Mouse (Mus musculus): ENCODE data around the gene Atp2c2. TPM values are rescaled to one million over a fixed set of nuclear protein-coding genes. Genes with fewer than 3 reads are reported as not detected.
A peak's percentile ranks its signal among the peaks of the same experiment; 100 is the strongest.

Gene Atp2c2
- polyA plus RNA-seq, 1 experiment from 2014 or later = 0.51 TPM

DNA sequence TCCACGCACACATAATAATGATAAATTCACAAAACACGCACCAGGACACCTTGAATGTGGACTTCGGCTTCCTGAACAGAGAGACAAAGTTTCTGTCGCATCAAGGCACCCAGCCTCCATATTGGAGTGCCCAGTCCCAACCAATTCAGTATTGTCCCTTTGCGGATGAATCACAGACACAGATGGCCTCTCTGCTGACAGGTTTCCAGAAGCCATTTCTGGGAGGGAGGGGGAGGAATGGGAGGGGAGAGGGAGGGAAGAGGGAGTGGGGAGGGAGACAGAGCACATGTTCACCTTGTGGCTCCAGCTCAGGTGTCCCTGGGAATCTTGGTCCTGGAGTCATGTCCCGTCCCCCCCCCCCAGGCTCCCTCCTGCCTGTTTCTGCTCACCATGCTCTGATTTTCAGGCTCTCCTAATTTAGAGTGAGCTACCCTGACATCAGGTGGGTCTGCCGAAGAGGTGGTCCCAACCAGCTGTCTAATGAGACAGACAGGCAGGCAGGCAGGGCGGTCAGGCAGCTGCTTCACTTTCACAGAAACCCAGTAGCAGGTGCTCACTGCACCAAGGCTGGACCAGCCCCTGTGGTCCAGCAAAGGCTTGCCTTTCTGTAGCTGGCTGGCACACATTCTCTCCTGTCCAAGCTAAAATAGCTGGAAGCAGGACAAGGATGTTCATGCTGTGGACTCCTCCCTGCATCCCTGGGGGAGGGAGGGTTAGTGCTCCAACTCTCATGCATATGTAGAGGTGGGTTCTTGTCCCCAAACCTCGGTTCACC, 89.0 kb downstream of the Atp2c2 start:
- Histone ChIP-seq H3K4me1 (replicated peaks; ENCODE audit: control insufficient read depth, insufficient read depth, low read length) (peaks cover 22% of the 10 kb centered on the region), H3K27me3 (replicated peaks; ENCODE audit: control insufficient read depth, insufficient read depth, low read length) (no peaks in the 10 kb centered on the region), H3K9ac (ENCODE audit: low read depth, low read length) (no peak overlapping the region), H3K4me2 (no peak overlapping the region), H3K36me3 (ENCODE audit: control insufficient read depth, insufficient read depth, low read length) (no peaks in the 10 kb centered on the region), H3K27ac (ENCODE audit: low read depth, low read length) (no peak overlapping the region), H3K4me3 (ENCODE audit: low read depth, low read length) (no peak overlapping the region), H3K9me3 (ENCODE audit: control insufficient read depth, low read length) (no peaks in the 10 kb centered on the region)
- no peak for DNase-seq (ENCODE audit: low spot score)
- no peak for ATAC-seq (replicated peaks; ENCODE audit: low FRiP score)
- 76% methylated on average over 9 of the region's 9 CpGs for WGBS

DNA sequence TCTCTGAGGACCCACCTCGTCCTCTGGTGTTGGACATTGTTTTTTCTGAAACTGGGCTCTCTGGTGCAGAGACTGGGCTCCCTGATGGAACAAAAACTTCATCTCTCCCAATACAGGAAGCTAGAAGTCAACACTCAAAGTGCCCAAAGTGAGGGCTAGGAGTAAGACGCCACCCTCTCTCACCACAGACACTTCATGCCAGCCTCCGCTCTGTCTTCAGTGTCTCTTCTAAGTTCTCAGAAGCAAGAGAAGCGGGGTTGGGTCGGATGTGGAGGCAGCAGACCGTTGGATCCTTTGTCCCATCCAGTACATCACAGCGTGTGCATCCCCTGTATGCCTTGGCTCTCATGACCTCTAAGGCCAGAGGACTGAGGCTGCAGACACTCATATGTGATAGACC, 89.8 kb downstream of the Atp2c2 start:
- DNase-seq (ENCODE audit: low spot score) = no peak
- no peak for ATAC-seq (replicated peaks; ENCODE audit: low FRiP score)

DNA sequence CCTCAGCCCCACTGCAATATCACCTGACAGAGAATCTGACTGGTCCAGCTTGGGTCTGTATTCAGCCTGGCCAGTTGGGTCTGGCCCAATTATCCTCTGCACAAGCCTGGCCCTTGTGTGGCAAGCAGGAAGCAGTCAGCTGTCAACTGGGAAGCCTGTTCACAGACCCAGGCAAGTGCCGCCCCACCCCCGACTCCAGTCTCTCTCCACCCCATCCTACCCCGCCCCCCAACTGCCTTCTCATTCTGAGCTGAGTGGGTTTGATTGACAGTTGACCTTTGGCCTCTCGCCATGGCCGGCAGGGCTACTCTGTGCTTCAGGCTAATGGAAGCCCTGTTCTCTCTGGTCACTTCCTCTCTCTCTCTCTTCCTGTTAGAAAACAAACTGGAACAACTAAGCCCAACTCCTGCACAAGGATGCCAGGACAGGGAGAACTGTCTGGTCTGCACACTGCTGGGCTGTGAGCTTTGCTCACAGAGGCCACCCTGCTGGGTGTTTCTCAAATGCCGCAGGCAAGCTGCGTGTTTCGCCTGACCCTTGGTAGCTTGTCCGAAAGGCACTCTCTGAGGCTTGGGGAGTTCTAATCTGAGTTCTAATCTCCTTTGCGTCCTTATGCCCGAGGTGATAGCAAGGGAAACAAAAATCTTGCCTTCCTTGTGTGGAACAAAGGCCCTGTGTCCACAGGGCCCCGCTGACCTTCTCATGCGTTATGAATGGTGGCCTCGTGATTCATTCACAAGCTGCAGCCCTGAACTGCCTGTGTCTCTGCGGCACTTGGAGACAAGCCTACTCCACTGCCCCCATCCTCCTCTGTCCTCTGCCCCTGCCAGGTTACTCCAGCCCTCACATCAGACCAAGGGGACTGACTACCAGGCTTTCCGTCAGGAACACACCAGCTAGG, 92.2 kb downstream of the Atp2c2 start:
- peak; percentile 65 for ATAC-seq (replicated peaks; ENCODE audit: low FRiP score)
- 36% methylated on average over 16 of the region's 16 CpGs for WGBS

More for the DNA sequence above, 89.8 kb downstream of the Atp2c2 start:
- no peaks in the 10 kb centered on the region for H3K27me3 ChIP-seq (replicated peaks; ENCODE audit: control insufficient read depth, insufficient read depth, low read length)
- H3K4me1 ChIP-seq (replicated peaks; ENCODE audit: control insufficient read depth, insufficient read depth, low read length) = peaks cover 18% of the 10 kb centered on the region
- H3K36me3 ChIP-seq (ENCODE audit: control insufficient read depth, insufficient read depth, low read length) = no peaks in the 10 kb centered on the region
- no peaks in the 10 kb centered on the region for H3K9me3 ChIP-seq (ENCODE audit: control insufficient read depth, low read length)
- no peak overlapping the region for H3K4me2 ChIP-seq
- no peak overlapping the region for H3K27ac ChIP-seq (ENCODE audit: low read depth, low read length)
- WGBS = 88% methylated on average over 7 of the region's 7 CpGs
- H3K4me3 ChIP-seq (ENCODE audit: low read depth, low read length) = no peak overlapping the region
- H3K9ac ChIP-seq (ENCODE audit: low read depth, low read length) = no peak overlapping the region

DNA sequence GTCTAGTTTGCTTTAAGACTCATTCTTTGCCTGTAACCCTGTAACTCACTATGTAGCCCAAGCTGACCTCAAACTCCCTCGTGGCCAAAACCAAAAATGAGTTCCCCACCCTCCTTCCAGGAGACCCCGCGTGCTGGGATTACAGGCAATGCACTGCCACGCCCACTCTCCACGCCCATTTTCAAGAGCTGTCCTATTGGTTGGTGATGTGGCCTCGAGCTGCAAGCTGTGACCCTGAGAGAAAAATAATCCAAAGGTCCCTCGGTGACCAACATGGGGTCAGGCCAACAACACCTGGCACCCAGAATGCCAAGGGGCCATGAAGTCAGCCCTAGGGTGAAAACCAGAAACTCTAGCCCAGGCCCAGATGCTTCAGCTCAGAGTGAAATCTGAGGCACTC, 94.9 kb downstream of the Atp2c2 start:
- Histone ChIP-seq H3K9ac (ENCODE audit: low read depth, low read length) (no peak overlapping the region), H3K4me1 (replicated peaks; ENCODE audit: control insufficient read depth, insufficient read depth, low read length) (peaks cover 19% of the 10 kb centered on the region), H3K27me3 (replicated peaks; ENCODE audit: control insufficient read depth, insufficient read depth, low read length) (no peaks in the 10 kb centered on the region), H3K4me3 (ENCODE audit: low read depth, low read length) (no peak overlapping the region), H3K36me3 (ENCODE audit: control insufficient read depth, insufficient read depth, low read length) (no peaks in the 10 kb centered on the region), H3K27ac (ENCODE audit: low read depth, low read length) (no peak overlapping the region), H3K4me2 (no peak overlapping the region), H3K9me3 (ENCODE audit: control insufficient read depth, low read length) (no peaks in the 10 kb centered on the region)
- WGBS = 40% methylated on average over 7 of the region's 7 CpGs
- DNase-seq (ENCODE audit: low spot score) = no peak
- no peak for ATAC-seq (replicated peaks; ENCODE audit: low FRiP score)

More for the DNA sequence above, 92.2 kb downstream of the Atp2c2 start:
- H3K4me2 ChIP-seq = no peak overlapping the region
- H3K27me3 ChIP-seq (replicated peaks; ENCODE audit: control insufficient read depth, insufficient read depth, low read length) = no peaks in the 10 kb centered on the region
- H3K9me3 ChIP-seq (ENCODE audit: control insufficient read depth, low read length) = no peaks in the 10 kb centered on the region
- peak; percentile 69 for DNase-seq (ENCODE audit: low spot score)
- no peaks in the 10 kb centered on the region for H3K36me3 ChIP-seq (ENCODE audit: control insufficient read depth, insufficient read depth, low read length)
- H3K4me3 ChIP-seq (ENCODE audit: low read depth, low read length) = no peak overlapping the region
- no peak overlapping the region for H3K9ac ChIP-seq (ENCODE audit: low read depth, low read length)
- H3K4me1 ChIP-seq (replicated peaks; ENCODE audit: control insufficient read depth, insufficient read depth, low read length) = peaks cover 17% of the 10 kb centered on the region
- H3K27ac ChIP-seq (ENCODE audit: low read depth, low read length) = peak overlapping the region; percentile 74

DNA sequence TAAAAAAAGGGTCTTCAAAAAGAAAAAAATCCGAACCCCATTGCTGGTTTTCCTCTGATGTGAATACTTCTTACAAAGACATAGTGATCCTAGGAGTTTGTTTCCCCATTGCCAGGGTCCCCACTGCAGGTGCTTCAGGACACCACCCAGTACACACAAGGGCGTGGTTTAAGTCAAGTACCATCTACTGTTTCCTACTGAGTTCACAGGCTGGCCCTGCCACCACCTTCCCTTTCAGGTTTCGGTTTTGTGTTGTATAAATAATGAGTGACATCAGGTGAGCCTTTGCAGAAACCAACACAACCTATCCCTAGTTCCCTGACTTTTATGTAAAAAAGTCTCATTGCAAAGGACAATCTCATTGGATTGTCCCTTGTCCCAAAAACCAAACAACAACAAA, 95.8 kb downstream of the Atp2c2 start:
- Histone ChIP-seq H3K4me2 (no peak overlapping the region), H3K4me1 (replicated peaks; ENCODE audit: control insufficient read depth, insufficient read depth, low read length) (peaks cover 17% of the 10 kb centered on the region), H3K36me3 (ENCODE audit: control insufficient read depth, insufficient read depth, low read length) (no peaks in the 10 kb centered on the region), H3K9me3 (ENCODE audit: control insufficient read depth, low read length) (no peaks in the 10 kb centered on the region), H3K4me3 (ENCODE audit: low read depth, low read length) (no peak overlapping the region), H3K27ac (ENCODE audit: low read depth, low read length) (no peak overlapping the region), H3K9ac (ENCODE audit: low read depth, low read length) (no peak overlapping the region), H3K27me3 (replicated peaks; ENCODE audit: control insufficient read depth, insufficient read depth, low read length) (no peaks in the 10 kb centered on the region)
- 75% methylated on average over 3 of the region's 3 CpGs for WGBS
- no peak for DNase-seq (ENCODE audit: low spot score)
- no peak for ATAC-seq (replicated peaks; ENCODE audit: low FRiP score)

DNA sequence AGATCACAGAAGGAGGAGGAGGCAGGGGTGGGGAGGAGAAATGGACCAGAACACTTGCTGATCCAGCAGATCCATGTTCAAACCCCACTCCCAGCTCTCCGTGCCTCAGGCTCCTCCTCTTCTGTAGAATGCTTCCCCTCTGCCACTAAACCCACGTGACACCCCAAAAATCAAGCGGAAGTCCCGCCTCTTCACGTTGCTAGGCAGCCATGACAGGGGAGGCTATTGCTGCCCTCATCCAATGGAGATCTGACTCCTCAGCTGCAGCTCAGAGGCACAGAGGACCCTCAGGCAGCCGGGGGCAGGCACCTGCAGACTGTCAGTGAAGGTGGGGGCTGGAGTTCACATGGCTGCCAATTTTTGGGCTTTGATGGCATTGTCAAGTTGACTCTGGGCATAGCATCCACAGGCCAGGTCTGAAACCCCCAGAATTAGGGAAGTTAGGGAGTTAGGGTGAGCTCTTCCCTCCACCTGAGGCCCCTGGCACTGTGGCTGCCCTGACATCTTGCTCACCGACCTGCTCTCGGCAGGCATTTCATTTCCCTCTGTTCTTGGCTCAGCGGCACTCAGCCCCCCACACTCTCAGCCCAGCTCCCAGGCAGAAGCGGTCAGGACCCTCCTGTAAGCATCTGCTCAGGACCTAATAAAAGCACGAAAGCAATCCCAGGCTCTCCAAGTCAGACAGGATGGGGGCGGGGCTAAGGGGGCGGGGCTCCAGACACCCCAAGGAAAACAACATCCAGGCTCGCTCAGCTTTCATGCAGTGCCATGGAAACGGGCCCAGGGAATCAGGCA, 98.6 kb downstream of the Atp2c2 start:
- WGBS = 10% methylated on average over 15 of the region's 15 CpGs

DNA sequence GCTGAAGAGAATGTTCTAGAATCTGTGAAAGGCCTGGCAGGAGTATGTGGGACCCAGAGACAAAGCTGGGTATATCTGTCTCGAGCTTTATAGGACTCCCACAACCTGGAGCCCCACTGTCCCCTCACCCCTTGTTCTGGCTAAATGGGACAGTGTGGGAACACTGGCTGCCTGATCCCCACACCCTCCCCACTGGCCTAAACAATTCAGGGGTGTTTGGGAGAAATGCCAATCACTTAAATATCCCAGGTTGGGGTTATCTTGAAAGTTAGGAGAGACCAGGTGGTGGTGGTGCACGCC, 99.1 kb downstream of the Atp2c2 start:
- WGBS = 68% methylated on average over 2 of the region's 2 CpGs
- H3K9me3 ChIP-seq (ENCODE audit: control insufficient read depth, low read length) = no peaks in the 10 kb centered on the region
- H3K27me3 ChIP-seq (replicated peaks; ENCODE audit: control insufficient read depth, insufficient read depth, low read length) = no peaks in the 10 kb centered on the region
- peak overlapping the region; percentile 34; the same call in 1 of the 2 replicates for H3K4me2 ChIP-seq
- no peak overlapping the region for H3K4me3 ChIP-seq (ENCODE audit: low read depth, low read length)
- no peak for ATAC-seq (replicated peaks; ENCODE audit: low FRiP score)
- no peaks in the 10 kb centered on the region for H3K36me3 ChIP-seq (ENCODE audit: control insufficient read depth, insufficient read depth, low read length)
- no peak overlapping the region for H3K27ac ChIP-seq (ENCODE audit: low read depth, low read length)
- DNase-seq (ENCODE audit: low spot score) = no peak
- peaks cover 3% of the 10 kb centered on the region for H3K4me1 ChIP-seq (replicated peaks; ENCODE audit: control insufficient read depth, insufficient read depth, low read length)
- no peak overlapping the region for H3K9ac ChIP-seq (ENCODE audit: low read depth, low read length)

More for the DNA sequence above, 98.6 kb downstream of the Atp2c2 start:
- no peaks in the 10 kb centered on the region for H3K36me3 ChIP-seq (ENCODE audit: control insufficient read depth, insufficient read depth, low read length)
- no peaks in the 10 kb centered on the region for H3K9me3 ChIP-seq (ENCODE audit: control insufficient read depth, low read length)
- DNase-seq (ENCODE audit: low spot score) = no peak
- H3K4me1 ChIP-seq (replicated peaks; ENCODE audit: control insufficient read depth, insufficient read depth, low read length) = peaks cover 3% of the 10 kb centered on the region
- H3K4me3 ChIP-seq (ENCODE audit: low read depth, low read length) = no peak overlapping the region
- ATAC-seq (replicated peaks; ENCODE audit: low FRiP score) = peak; percentile 30; the same call in 1 of the 2 replicates
- no peak overlapping the region for H3K9ac ChIP-seq (ENCODE audit: low read depth, low read length)
- peak overlapping the region; percentile 34 for H3K4me2 ChIP-seq
- H3K27me3 ChIP-seq (replicated peaks; ENCODE audit: control insufficient read depth, insufficient read depth, low read length) = no peaks in the 10 kb centered on the region
- H3K27ac ChIP-seq (ENCODE audit: low read depth, low read length) = no peak overlapping the region

DNA sequence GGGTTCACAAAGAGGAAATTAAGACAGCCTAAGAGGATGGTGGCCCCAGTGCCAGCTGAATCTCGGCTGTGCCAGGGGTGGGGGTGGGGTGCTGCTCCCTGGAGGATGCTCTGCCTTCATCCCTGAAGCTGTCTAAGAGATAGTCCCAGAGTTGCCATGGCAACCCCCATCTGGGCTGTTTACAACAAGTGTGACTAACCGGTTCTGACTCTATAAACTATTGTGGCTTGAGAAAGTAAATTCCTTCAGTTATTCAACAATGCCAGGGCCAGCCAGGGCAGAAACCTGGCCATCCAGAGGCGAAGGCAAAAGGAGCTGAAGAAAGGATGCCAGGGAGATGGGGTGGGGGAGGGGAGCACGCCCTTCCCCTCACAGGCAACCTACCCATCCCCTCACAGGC, 101.4 kb downstream of the Atp2c2 start:
- no peak overlapping the region for H3K9ac ChIP-seq (ENCODE audit: low read depth, low read length)
- ATAC-seq (replicated peaks; ENCODE audit: low FRiP score) (no peak), DNase-seq (ENCODE audit: low spot score) (no peak)
- no peaks in the 10 kb centered on the region for H3K36me3 ChIP-seq (ENCODE audit: control insufficient read depth, insufficient read depth, low read length)
- H3K4me1 ChIP-seq (replicated peaks; ENCODE audit: control insufficient read depth, insufficient read depth, low read length) = peaks cover 3% of the 10 kb centered on the region
- no peak overlapping the region for H3K27ac ChIP-seq (ENCODE audit: low read depth, low read length)
- no peaks in the 10 kb centered on the region for H3K9me3 ChIP-seq (ENCODE audit: control insufficient read depth, low read length)
- H3K27me3 ChIP-seq (replicated peaks; ENCODE audit: control insufficient read depth, insufficient read depth, low read length) = no peaks in the 10 kb centered on the region
- 18% methylated on average over 4 of the region's 4 CpGs for WGBS
- no peak overlapping the region for H3K4me3 ChIP-seq (ENCODE audit: low read depth, low read length)
- H3K4me2 ChIP-seq = no peak overlapping the region

All from liver, embryonic 11.5 days (tissue).